Mouse (Mus musculus) heart, adult 2 months (tissue): ENCODE data around the gene Rnf24.

Experiments used
- CTCF ChIP-seq: fragments of 200-600 bp; IDR thresholded peaks from 2 replicates; pipeline ENCODE4 v1.8.1; 2022; ENCODE audit warnings: antibody characterized with exemption, mild to moderate bottlenecking, moderate library complexity
- POLR2A ChIP-seq: fragments of 200-500 bp; IDR thresholded peaks from 2 replicates; pipeline ENCODE4 v1.6.1; 2011; ENCODE audit warnings: mild to moderate bottlenecking, low read depth, low read length, control low read depth; ENCODE audit not compliant: insufficient read depth

DNA sequence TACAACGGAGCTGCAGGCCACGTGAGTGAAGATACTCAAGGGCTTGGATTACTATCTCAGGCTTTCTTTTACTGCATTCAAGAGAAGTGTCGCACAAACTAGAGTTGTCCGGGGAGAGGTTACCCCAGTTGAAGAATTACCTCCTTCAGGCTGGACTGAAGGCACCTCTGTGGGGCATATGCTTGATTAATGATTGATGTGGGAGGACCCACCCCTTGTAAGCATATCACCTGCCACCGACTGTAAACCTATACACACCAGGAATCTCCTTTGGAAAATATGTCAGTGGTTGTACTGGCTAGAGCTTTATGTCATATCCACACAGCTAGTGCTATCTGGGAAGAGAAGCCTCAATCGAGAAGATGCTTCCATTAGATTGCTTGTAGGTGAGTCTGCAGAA, 1.4 kb upstream of the Rnf24 start:
- TF ChIP-seq CTCF (no peak), POLR2A (no peak)
